Mouse (Mus musculus): ENCODE results near the gene Bglap. TPM values are rescaled to one million over a fixed set of nuclear protein-coding genes. Genes with fewer than 3 reads are reported as not detected.
"Not testable (repeated sequence)": the region's sequence is repeated elsewhere in the genome, so short reads cannot be mapped to it uniquely, and the experiment has no call there.

The Bglap gene
- polyA plus RNA-seq, 1 experiment from 2014 or later = not detected

GRCm38 (mm10) chr3:88382383-88382782 is 1.9 kb downstream of the Bglap start:
- H3K27me3 ChIP-seq; H3K9ac ChIP-seq; H3K4me2 ChIP-seq; H3K4me1 ChIP-seq; H3K27ac ChIP-seq; H3K4me3 ChIP-seq; H3K9me3 ChIP-seq; H3K36me3 ChIP-seq; ATAC-seq (ENCODE audit: borderline replicate concordance, extremely low read depth, low FRiP score, low TSS enrichment): not testable (repeated sequence)
- 39% methylated on average over 2 of the region's 7 CpGs for WGBS

GRCm38 (mm10) chr3:88381389-88382315 is 2.6 kb downstream of the Bglap start:
- ATAC-seq (ENCODE audit: borderline replicate concordance, extremely low read depth, low FRiP score, low TSS enrichment) = peak; percentile 79; the same call in 1 of the 2 replicates
- not testable (repeated sequence) for H3K27me3 ChIP-seq, H3K9ac ChIP-seq, H3K9me3 ChIP-seq, H3K27ac ChIP-seq, H3K36me3 ChIP-seq, H3K4me1 ChIP-seq
- Histone ChIP-seq H3K4me3 (peak overlapping the region; percentile 19; the same call in 1 of the 2 replicates), H3K4me2 (peak overlapping the region; percentile 51)
- 10% methylated on average over 22 of the region's 22 CpGs for WGBS

GRCm38 (mm10) chr3:88378599-88378998 is 5.7 kb downstream of the Bglap start, which contains the start of gene Bglap2:
Gene Bglap2 (minus strand): TSS chr3:88378699.
- H3K36me3 ChIP-seq; H3K4me2 ChIP-seq; H3K4me3 ChIP-seq; H3K9me3 ChIP-seq; H3K27me3 ChIP-seq; H3K4me1 ChIP-seq; H3K27ac ChIP-seq; H3K9ac ChIP-seq; ATAC-seq (ENCODE audit: borderline replicate concordance, extremely low read depth, low FRiP score, low TSS enrichment): not testable (repeated sequence)
- 64% methylated on average over 4 of the region's 5 CpGs for WGBS

- H3K4me1 ChIP-seq, H3K27me3 ChIP-seq, H3K9me3 ChIP-seq, H3K9ac ChIP-seq, H3K27ac ChIP-seq, H3K36me3 ChIP-seq: not testable (repeated sequence)
- ATAC-seq (ENCODE audit: borderline replicate concordance, extremely low read depth, low FRiP score, low TSS enrichment) = peak; percentile 15; the same call in 1 of the 2 replicates
- peak overlapping the region; percentile 12; the same call in 1 of the 2 replicates for H3K4me3 ChIP-seq
- 17% methylated on average over 7 of the region's 7 CpGs for WGBS
- H3K4me2 ChIP-seq = peak overlapping the region; percentile 45
Measured at GRCm38 (mm10) chr3:88376644-88377043, 7.6 kb downstream of the Bglap start.

GRCm38 (mm10) chr3:88375750-88376626 is 8.3 kb downstream of the Bglap start:
- not testable (repeated sequence) for H3K9ac ChIP-seq, H3K27me3 ChIP-seq, H3K4me1 ChIP-seq, H3K27ac ChIP-seq, H3K9me3 ChIP-seq, H3K36me3 ChIP-seq
- Histone ChIP-seq H3K4me2 (peak overlapping the region; percentile 45), H3K4me3 (peak overlapping the region; percentile 12; the same call in 1 of the 2 replicates)
- ATAC-seq (ENCODE audit: borderline replicate concordance, extremely low read depth, low FRiP score, low TSS enrichment) = peak; percentile 79; the same call in 1 of the 2 replicates
- WGBS = 10% methylated on average over 19 of the region's 19 CpGs

GRCm38 (mm10) chr3:88372643-88373042 is 11.6 kb downstream of the Bglap start, which contains the start of gene Bglap3:
Gene Bglap3 (minus strand): TSS chr3:88372743.
- H3K4me2 ChIP-seq; H3K9me3 ChIP-seq; ATAC-seq (ENCODE audit: borderline replicate concordance, extremely low read depth, low FRiP score, low TSS enrichment); H3K4me3 ChIP-seq; H3K9ac ChIP-seq; H3K27ac ChIP-seq; H3K4me1 ChIP-seq; H3K27me3 ChIP-seq; H3K36me3 ChIP-seq: not testable (repeated sequence)
- 89% methylated on average over 9 of the region's 9 CpGs for WGBS

- H3K27ac ChIP-seq; ATAC-seq (ENCODE audit: borderline replicate concordance, extremely low read depth, low FRiP score, low TSS enrichment); H3K9ac ChIP-seq; H3K36me3 ChIP-seq; H3K9me3 ChIP-seq; H3K4me2 ChIP-seq; H3K4me3 ChIP-seq: not testable (repeated sequence)
- Histone ChIP-seq H3K27me3 (peaks cover 13% of the 10 kb centered on the region), H3K4me1 (peaks cover 17% of the 10 kb centered on the region)
- 66% methylated on average over 7 of the region's 7 CpGs for WGBS
Measured at GRCm38 (mm10) chr3:88368511-88368910, 15.8 kb downstream of the Bglap start.

- H3K4me1 ChIP-seq = peaks cover 18% of the 10 kb centered on the region
- not testable (repeated sequence) for H3K27ac ChIP-seq; H3K4me3 ChIP-seq; ATAC-seq (ENCODE audit: borderline replicate concordance, extremely low read depth, low FRiP score, low TSS enrichment); H3K9ac ChIP-seq; H3K4me2 ChIP-seq; H3K9me3 ChIP-seq; H3K36me3 ChIP-seq
- peaks cover 13% of the 10 kb centered on the region for H3K27me3 ChIP-seq
- WGBS = 45% methylated on average over 3 of the region's 7 CpGs
Measured at GRCm38 (mm10) chr3:88367517-88367916, 16.7 kb downstream of the Bglap start.

GRCm38 (mm10) chr3:88366830-88367428 is 17.3 kb downstream of the Bglap start:
- not testable (repeated sequence) for H3K36me3 ChIP-seq, H3K9me3 ChIP-seq, H3K27ac ChIP-seq, H3K9ac ChIP-seq
- Histone ChIP-seq H3K4me1 (peaks cover 18% of the 10 kb centered on the region), H3K4me3 (peak overlapping the region; percentile 19; the same call in 1 of the 2 replicates), H3K4me2 (peak overlapping the region; percentile 49; the same call in 1 of the 2 replicates), H3K27me3 (peaks cover 13% of the 10 kb centered on the region)
- ATAC-seq (ENCODE audit: borderline replicate concordance, extremely low read depth, low FRiP score, low TSS enrichment) = peak; percentile 61; the same call in 1 of the 2 replicates
- 9% methylated on average over 21 of the region's 22 CpGs for WGBS

- Histone ChIP-seq H3K4me3 (no peak overlapping the region), H3K36me3 (peaks cover 18% of the 10 kb centered on the region), H3K9ac (no peak overlapping the region), H3K27ac (no peak overlapping the region), H3K4me2 (no peak overlapping the region), H3K9me3 (no peaks in the 10 kb centered on the region; the same call in 1 of the 2 replicates), H3K27me3 (peaks cover 13% of the 10 kb centered on the region), H3K4me1 (peaks cover 18% of the 10 kb centered on the region)
- 36% methylated on average over 34 of the region's 34 CpGs for WGBS
- no peak for ATAC-seq (ENCODE audit: borderline replicate concordance, extremely low read depth, low FRiP score, low TSS enrichment)
Measured at GRCm38 (mm10) chr3:88365705-88366361, 18.4 kb downstream of the Bglap start.

- peak within 1 kb of the TSS; percentile 35; the same call in 1 of the 2 replicates for H3K27ac ChIP-seq
- H3K36me3 ChIP-seq = peaks cover 31% of the 10 kb centered on the region
- peaks cover 18% of the 10 kb centered on the region for H3K4me1 ChIP-seq
- H3K4me3 ChIP-seq = peak within 1 kb of the TSS; percentile 26
- no peaks in the 10 kb centered on the region for H3K9me3 ChIP-seq
- ATAC-seq (ENCODE audit: borderline replicate concordance, extremely low read depth, low FRiP score, low TSS enrichment) = peak; percentile 76
- H3K9ac ChIP-seq = no peak within 1 kb of the TSS
- peaks cover 13% of the 10 kb centered on the region for H3K27me3 ChIP-seq
- WGBS = 3% methylated on average over 16 of the region's 16 CpGs
- H3K4me2 ChIP-seq = peak within 1 kb of the TSS; percentile 49
Measured at GRCm38 (mm10) chr3:88364337-88364736, 19.9 kb downstream of the Bglap start, which contains the start of gene Paqr6. Gene Paqr6 (plus strand): TSS chr3:88364584.
